Mouse (Mus musculus): ENCODE data around the gene Hip1r. TPM values are rescaled to one million over a fixed set of nuclear protein-coding genes. Genes with fewer than 3 reads are reported as not detected.

The Hip1r gene
- polyA plus RNA-seq, 1 experiment, result 53.6 TPM

DNA sequence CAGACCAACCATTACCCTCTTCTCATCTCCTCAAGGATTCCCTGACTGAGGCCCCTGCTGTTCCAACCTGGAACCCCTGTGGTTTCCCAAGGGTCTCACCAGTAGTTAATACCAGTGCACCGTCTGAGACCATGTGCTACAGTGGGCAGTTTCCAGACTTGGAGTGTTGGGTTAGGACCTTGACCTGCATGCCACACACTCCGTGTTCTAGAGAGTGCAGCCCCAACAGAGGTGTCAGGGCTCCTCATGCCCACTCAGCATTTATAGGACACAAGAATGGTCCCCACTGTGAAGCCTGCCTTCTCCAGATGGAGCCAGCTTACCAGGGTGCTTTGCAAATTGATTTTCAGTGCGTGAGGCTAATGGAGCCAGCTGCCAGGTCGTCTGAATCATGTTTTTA, 29.9 kb downstream of the Hip1r start:
- 77% methylated on average over 4 of the region's 4 CpGs for WGBS
- TF ChIP-seq CTCF (IDR thresholded peaks at IDR 0.05; ENCODE audit: control insufficient read depth, insufficient read depth, low read length), result no peak
- TF ChIP-seq POLR2A (IDR thresholded peaks at IDR 0.05; ENCODE audit: borderline replicate concordance, control insufficient read depth, low read depth, low read length), result no peak
- Histone ChIP-seq H3K4me3 (replicated peaks; ENCODE audit: control insufficient read depth, low read depth, low read length) (no peak overlapping the region), H3K4me1 (ENCODE audit: control insufficient read depth, insufficient read depth, low read length) (no peaks in the 10 kb centered on the region), H3K27ac (ENCODE audit: control insufficient read depth, insufficient read depth, low read depth, low read length, poor library complexity) (no peak overlapping the region)

DNA sequence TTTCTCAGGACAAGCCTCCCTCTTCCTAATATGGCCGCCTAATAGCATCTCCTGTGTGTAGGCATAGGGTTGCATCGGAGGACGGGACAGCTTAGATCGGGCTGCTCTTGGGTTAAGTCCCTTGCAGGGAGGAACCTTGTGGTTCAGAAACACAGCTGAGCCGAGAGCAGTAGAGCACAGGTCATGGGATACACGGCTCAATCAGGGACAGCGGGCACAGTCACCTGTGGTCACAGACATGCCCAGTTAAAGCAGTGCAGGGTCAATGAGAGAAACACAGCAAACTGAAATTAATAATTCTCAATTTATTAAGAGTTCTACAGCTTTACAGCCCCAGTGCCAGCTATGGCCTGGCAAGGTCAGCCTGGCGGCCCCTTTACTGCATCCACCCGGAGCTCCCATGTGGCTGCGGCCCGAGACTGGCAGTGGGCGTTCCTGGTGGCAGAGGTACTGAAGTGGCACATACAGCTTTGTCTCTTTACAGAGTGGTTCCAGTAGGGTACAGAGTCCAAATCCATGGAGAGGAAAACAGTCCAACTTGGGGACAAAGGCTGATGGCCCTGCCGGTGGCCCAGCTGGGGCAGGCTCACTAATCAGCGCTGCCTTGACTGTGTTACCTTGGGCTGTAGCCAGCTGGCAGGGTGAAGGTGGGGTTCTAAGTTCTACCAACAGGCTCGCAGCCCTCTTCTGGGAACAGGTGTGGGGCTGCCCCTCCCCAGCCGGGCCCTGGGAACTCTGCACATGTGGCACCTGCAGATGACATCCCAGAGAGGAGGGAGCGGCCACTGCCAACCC, 31.1 kb downstream of the Hip1r start:
- Histone ChIP-seq H3K27ac (ENCODE audit: control insufficient read depth, insufficient read depth, low read depth, low read length, poor library complexity) (no peak overlapping the region), H3K4me1 (ENCODE audit: control insufficient read depth, insufficient read depth, low read length) (no peaks in the 10 kb centered on the region), H3K4me3 (replicated peaks; ENCODE audit: control insufficient read depth, low read depth, low read length) (no peak overlapping the region)
- WGBS, result 80% methylated on average over 17 of the region's 17 CpGs
- no peak for TF ChIP-seq POLR2A (IDR thresholded peaks at IDR 0.05; ENCODE audit: borderline replicate concordance, control insufficient read depth, low read depth, low read length)
- TF ChIP-seq CTCF (IDR thresholded peaks at IDR 0.05; ENCODE audit: control insufficient read depth, insufficient read depth, low read length), result no peak

DNA sequence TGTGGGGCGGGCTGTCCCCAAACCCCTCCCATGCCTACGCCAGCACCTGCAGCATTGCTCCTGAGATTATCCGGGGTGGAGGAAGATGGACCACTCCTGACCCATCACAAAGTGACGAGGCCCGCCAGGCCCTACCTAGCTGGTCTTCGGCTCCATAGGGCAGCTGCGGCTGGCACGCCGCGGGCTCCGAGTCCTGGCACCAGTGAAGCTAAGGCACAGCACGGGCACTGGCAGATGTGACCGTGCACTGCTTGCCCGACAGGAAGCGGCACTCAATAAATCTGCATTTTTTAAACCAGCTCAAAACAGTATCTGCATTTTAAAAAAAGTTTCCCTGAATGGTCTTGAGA, 31.7 kb downstream of the Hip1r start:
- WGBS, result 91% methylated on average over 15 of the region's 15 CpGs
- Histone ChIP-seq H3K4me1 (ENCODE audit: control insufficient read depth, insufficient read depth, low read length) (no peaks in the 10 kb centered on the region; the same call in none of the 2 replicates), H3K27ac (ENCODE audit: control insufficient read depth, insufficient read depth, low read depth, low read length, poor library complexity) (no peak overlapping the region), H3K4me3 (replicated peaks; ENCODE audit: control insufficient read depth, low read depth, low read length) (no peak overlapping the region)
- TF ChIP-seq CTCF (IDR thresholded peaks at IDR 0.05; ENCODE audit: control insufficient read depth, insufficient read depth, low read length) (no peak), POLR2A (IDR thresholded peaks at IDR 0.05; ENCODE audit: borderline replicate concordance, control insufficient read depth, low read depth, low read length) (no peak)

DNA sequence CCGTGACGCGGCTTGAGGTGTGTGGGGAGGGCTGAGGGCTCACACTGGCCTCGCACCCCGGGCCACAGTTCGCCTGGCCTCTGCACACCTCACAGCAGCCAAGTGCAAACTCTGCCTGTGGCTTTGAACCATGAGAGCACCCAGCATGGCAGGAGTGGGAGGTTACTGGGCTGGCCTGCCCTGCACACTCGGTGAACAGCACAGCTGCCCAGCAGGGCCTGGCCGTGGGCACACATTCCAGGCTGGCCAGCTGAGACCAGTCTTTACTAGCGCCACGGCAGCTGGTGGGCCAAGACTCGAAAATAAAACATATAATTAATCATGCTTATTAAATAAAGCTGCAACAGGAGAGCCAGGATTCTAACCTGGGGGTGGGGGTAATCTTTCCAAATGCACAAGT, 32.2 kb downstream of the Hip1r start:
- TF ChIP-seq POLR2A (IDR thresholded peaks at IDR 0.05; ENCODE audit: borderline replicate concordance, control insufficient read depth, low read depth, low read length), result no peak
- TF ChIP-seq CTCF (IDR thresholded peaks at IDR 0.05; ENCODE audit: control insufficient read depth, insufficient read depth, low read length), result no peak
- Histone ChIP-seq H3K4me1 (ENCODE audit: control insufficient read depth, insufficient read depth, low read length) (no peaks in the 10 kb centered on the region; the same call in none of the 2 replicates), H3K27ac (ENCODE audit: control insufficient read depth, insufficient read depth, low read depth, low read length, poor library complexity) (no peak overlapping the region), H3K4me3 (replicated peaks; ENCODE audit: control insufficient read depth, low read depth, low read length) (no peak overlapping the region)
- 91% methylated on average over 11 of the region's 11 CpGs for WGBS

DNA sequence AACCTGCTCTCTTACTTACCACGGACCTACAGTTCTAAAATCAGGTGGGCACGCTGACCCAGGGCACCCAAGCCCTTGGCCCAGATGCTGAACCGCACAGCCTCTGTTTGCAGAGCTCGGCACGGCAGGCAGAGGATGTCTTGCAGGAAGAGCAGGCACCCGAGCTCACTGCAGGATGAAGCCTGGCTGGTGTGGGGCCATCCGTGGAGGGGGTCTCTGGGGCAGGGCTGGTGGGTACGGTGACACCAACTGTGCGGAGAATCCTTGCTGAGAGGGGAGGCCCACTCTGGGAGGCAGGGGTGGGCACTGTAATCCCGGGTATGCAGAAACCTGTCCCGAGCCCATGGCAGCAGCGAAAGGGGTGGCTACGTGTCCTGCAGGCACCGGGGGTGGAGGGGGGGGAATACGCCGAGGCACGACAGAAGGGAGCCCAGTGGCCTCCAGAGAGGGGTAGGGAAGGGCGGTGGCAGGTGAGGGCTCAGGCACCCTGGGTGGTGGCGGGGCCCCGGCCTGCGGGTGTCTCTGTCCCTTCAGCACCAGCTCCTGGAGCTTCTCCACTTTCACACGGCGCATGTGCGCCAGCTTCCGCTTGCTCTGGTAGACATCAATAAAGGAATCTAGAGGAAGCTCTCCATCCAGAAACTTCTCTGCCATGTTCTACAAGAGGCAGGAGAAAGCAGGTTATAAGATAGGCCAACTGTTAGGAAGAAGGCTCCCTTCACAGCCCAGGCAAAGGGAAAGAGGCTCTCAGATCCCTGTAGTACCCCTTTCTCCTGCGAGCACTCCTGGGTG, 32.9 kb downstream of the Hip1r start:
- Histone ChIP-seq H3K4me1 (ENCODE audit: control insufficient read depth, insufficient read depth, low read length) (peaks cover 2% of the 10 kb centered on the region), H3K27ac (ENCODE audit: control insufficient read depth, insufficient read depth, low read depth, low read length, poor library complexity) (no peak overlapping the region), H3K4me3 (replicated peaks; ENCODE audit: control insufficient read depth, low read depth, low read length) (no peak overlapping the region)
- no peak; the same call in 1 of the 2 replicates for TF ChIP-seq POLR2A (IDR thresholded peaks at IDR 0.05; ENCODE audit: borderline replicate concordance, control insufficient read depth, low read depth, low read length)
- TF ChIP-seq CTCF (IDR thresholded peaks at IDR 0.05; ENCODE audit: control insufficient read depth, insufficient read depth, low read length), result no peak
- 86% methylated on average over 26 of the region's 26 CpGs for WGBS

DNA sequence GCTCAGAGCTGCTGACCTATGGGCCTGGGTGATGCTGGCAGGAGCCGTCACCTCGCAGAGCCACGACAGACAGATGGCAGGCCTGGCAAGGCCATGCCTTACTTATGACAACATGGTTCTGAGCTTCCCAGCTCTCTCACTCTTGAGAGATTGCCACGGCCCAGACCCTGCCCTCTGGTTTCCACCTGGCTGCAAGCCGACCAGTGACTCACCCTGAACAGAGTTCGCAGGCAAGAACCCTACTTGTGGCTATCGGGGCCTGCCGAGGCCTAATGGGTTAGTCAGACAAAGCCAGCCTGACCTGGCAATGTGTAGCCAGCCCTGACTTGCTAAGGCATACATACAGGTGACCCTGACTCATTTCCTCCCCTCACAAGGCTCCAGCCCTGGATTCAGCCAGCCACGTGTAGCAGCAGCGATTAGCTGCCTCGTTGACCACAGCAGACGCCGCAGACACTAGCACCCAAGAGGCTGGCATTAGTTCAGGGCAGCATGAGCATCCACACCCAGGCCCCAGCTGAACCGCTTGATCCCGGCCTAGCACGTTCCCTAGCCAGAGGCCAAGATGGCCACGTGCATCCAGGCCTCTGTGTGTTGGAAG, 33.6 kb downstream of the Hip1r start:
- H3K4me1 ChIP-seq (ENCODE audit: control insufficient read depth, insufficient read depth, low read length), result peaks cover 2% of the 10 kb centered on the region
- 89% methylated on average over 17 of the region's 17 CpGs for WGBS
- TF ChIP-seq POLR2A (IDR thresholded peaks at IDR 0.05; ENCODE audit: borderline replicate concordance, control insufficient read depth, low read depth, low read length) (no peak), CTCF (IDR thresholded peaks at IDR 0.05; ENCODE audit: control insufficient read depth, insufficient read depth, low read length) (no peak)
- no peak overlapping the region for H3K27ac ChIP-seq (ENCODE audit: control insufficient read depth, insufficient read depth, low read depth, low read length, poor library complexity)
- no peak overlapping the region for H3K4me3 ChIP-seq (replicated peaks; ENCODE audit: control insufficient read depth, low read depth, low read length)

DNA sequence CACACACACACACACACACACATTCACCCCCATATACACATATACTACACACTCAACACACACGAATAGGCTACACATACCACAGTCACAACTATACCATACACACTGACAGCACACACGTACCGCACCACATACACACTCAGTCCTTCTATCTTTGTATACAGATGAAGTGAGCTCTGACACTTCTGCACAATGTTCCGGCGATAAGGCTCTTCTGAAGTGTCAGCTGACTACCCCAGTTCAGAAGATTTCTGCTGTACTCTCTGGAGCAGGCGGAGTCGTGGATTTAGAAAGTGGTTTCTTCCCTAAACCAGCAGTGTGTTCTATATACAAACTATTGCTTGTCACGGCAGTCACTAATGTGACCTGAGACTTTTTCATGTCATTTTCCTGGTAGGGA, 36.6 kb downstream of the Hip1r start:
- no peak overlapping the region for H3K4me3 ChIP-seq (replicated peaks; ENCODE audit: control insufficient read depth, low read depth, low read length)
- TF ChIP-seq POLR2A (IDR thresholded peaks at IDR 0.05; ENCODE audit: borderline replicate concordance, control insufficient read depth, low read depth, low read length) (no peak), CTCF (IDR thresholded peaks at IDR 0.05; ENCODE audit: control insufficient read depth, insufficient read depth, low read length) (no peak)
- no peak overlapping the region for H3K27ac ChIP-seq (ENCODE audit: control insufficient read depth, insufficient read depth, low read depth, low read length, poor library complexity)
- peaks cover 9% of the 10 kb centered on the region for H3K4me1 ChIP-seq (ENCODE audit: control insufficient read depth, insufficient read depth, low read length)
- WGBS, result 69% methylated on average over 8 of the region's 8 CpGs

Data from bone marrow, adult 2 months (tissue).